Mouse (Mus musculus) embryonic facial prominence, embryonic 11.5 days (tissue): ENCODE results near the gene Hist2h3b. TPM values are rescaled to one million over a fixed set of nuclear protein-coding genes. Genes with fewer than 3 reads are reported as not detected.
A peak's percentile ranks its signal among the peaks of the same experiment; 100 is the strongest.
"Not testable (repeated sequence)": the region's sequence is repeated elsewhere in the genome, so short reads cannot be mapped to it uniquely, and the experiment has no call there.

Experiments used
- ATAC-seq: fragments of 200-750 bp; cut with Nextera tagmentation; replicated peaks from 2 replicates; pipeline ENCODE4 v1.8.0; 2017; ENCODE audit warnings: low read depth; ENCODE audit not compliant: insufficient number of reproducible peaks, low FRiP score, low TSS enrichment
- DNase-seq: peaks from one replicate; pipeline ENCODE4 v3.0.0-alpha.2; 2015; ENCODE audit warnings: low spot score
- H3K27ac ChIP-seq: fragments of 300-500 bp; sonication (generic); replicated peaks from 2 replicates; pipeline ENCODE4 v1.5.1; 2014; ENCODE audit warnings: mild to moderate bottlenecking, low read depth, low read length, control low read depth
- H3K27me3 ChIP-seq: fragments of 300-500 bp; sonication (generic); 2 replicates; pipeline ENCODE4 v1.6.1; 2014; ENCODE audit warnings: mild to moderate bottlenecking, low read length, moderate library complexity, mixed read lengths; ENCODE audit not compliant: control insufficient read depth, insufficient read depth
- H3K36me3 ChIP-seq: fragments of 300-500 bp; sonication (generic); replicated peaks from 2 replicates; pipeline ENCODE4 v1.6.1; 2014; ENCODE audit warnings: low read depth, mild to moderate bottlenecking, low read length, moderate library complexity, mixed read lengths; ENCODE audit not compliant: control insufficient read depth, insufficient read depth
- H3K4me1 ChIP-seq: fragments of 300-500 bp; sonication (generic); 2 replicates; pipeline ENCODE4 v1.6.1; 2014; ENCODE audit warnings: low read length, mixed read lengths; ENCODE audit not compliant: control insufficient read depth, insufficient read depth
- H3K4me2 ChIP-seq: fragments of 300-500 bp; sonication (generic); 2 replicates; pipeline ENCODE4 v1.6.1; 2014; ENCODE audit warnings: low read depth, mild to moderate bottlenecking, control low read depth, low read length, moderate library complexity
- H3K4me3 ChIP-seq: fragments of 300-500 bp; sonication (generic); 2 replicates; pipeline ENCODE4 v1.5.1; 2014; ENCODE audit warnings: low read depth, low read length, control low read depth
- H3K9ac ChIP-seq: fragments of 300-500 bp; sonication (generic); replicated peaks from 2 replicates; pipeline ENCODE4 v1.6.1; 2014; ENCODE audit warnings: mild to moderate bottlenecking, control low read depth, low read length
- H3K9me3 ChIP-seq: fragments of 300-500 bp; sonication (generic); replicated peaks from 2 replicates; pipeline ENCODE4 v1.6.1; 2016; ENCODE audit warnings: mild to moderate bottlenecking, low read length, inconsistent platforms, mixed read lengths; ENCODE audit not compliant: control insufficient read depth
- WGBS: fragments of 180-500 bp; shearing (Covaris S2); extraction: QIAGEN DNeasy Blood & Tissue Kit; methylation state at CpG from one replicate; pipeline ENCODE4 v1.1.7; 2014; 5-methylcytosine and 5-hydroxymethylcytosine counted together
- polyA plus RNA-seq: library from polyadenylated mRNA; unstranded; fragments of >200 nt; fragmentation: Nextera tagmentation; extraction: Ambion mirVana; gene quantifications from 2 replicates; pipeline ENCODE4 v1.2.1, GENCODE M21; 2014

Hist2h3b gene
- polyA plus RNA-seq, 1 experiment from 2014 or later: 90.2 TPM

DNA sequence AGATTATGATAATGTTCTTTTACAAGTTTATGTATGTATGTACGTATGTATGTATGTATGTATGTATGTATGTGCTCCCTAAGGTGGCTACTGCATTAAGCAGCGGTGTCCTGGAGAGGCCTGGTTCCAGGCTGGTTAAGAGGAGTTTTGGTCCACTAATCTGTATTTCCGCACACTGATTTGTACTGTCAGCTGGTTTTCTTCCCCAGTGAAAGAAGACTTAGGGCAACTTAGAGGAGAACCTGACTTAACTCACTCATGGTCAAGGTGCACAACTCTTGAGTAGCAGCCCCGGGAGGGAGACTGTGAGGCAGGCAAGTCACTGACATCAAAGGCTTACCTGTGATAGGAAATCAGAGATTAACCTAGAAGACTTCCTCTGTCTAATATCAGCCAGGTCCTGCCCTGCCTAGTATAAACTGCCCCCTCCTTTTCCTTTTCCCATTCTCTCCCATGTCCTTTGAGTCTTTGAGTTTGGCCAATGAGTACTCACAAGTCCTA, 31.6 kb upstream of the Hist2h3b start:
- Histone ChIP-seq H3K4me1 (no peaks in the 10 kb centered on the region), H3K27ac (no peak overlapping the region), H3K9ac (no peak overlapping the region; the same call in 1 of the 2 replicates), H3K4me3 (peak overlapping the region; percentile 49), H3K4me2 (peak overlapping the region; percentile 56), H3K9me3 (no peaks in the 10 kb centered on the region), H3K27me3 (no peaks in the 10 kb centered on the region), H3K36me3 (no peaks in the 10 kb centered on the region)
- WGBS: 83% methylated on average over 4 of the region's 4 CpGs
- ATAC-seq: no peak
- DNase-seq: no peak

DNA sequence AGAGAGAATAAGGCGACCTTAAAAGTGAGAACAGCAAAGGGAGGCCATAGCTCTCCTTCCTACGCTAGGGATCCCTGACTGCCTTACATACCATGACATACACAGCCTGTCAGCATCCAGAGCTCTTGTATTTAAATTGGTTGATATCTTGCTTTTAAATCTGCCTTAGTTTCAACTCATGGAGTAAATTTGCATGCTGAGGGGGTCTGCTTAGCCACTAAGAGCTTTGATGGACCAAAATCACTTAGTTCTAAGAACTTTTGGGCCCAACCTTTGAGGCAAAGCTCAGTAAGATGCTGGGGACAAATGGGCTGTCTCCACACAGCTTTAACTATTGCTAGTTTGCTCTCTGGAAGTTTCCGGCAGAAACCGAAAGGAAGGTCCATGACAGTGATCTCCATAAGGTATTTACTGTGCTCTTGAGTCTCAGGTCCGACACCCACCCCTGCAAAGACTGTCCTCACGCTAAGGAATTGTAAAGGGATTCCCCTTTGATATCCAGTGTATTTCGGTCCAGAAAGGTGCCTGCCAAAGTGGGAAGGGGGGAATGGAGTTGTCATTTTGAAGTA, 31.0 kb upstream of the Hist2h3b start:
- H3K4me3 ChIP-seq: peak overlapping the region; percentile 49
- 28% methylated on average over 7 of the region's 7 CpGs for WGBS
- peak overlapping the region; percentile 56 for H3K4me2 ChIP-seq
- DNase-seq: peak; percentile 57
- H3K9ac ChIP-seq: peak overlapping the region; percentile 81
- H3K9me3 ChIP-seq: no peaks in the 10 kb centered on the region
- H3K4me1 ChIP-seq: no peaks in the 10 kb centered on the region
- H3K36me3 ChIP-seq: no peaks in the 10 kb centered on the region
- H3K27ac ChIP-seq: peak overlapping the region; percentile 88
- H3K27me3 ChIP-seq: no peaks in the 10 kb centered on the region
- ATAC-seq: no peak

DNA sequence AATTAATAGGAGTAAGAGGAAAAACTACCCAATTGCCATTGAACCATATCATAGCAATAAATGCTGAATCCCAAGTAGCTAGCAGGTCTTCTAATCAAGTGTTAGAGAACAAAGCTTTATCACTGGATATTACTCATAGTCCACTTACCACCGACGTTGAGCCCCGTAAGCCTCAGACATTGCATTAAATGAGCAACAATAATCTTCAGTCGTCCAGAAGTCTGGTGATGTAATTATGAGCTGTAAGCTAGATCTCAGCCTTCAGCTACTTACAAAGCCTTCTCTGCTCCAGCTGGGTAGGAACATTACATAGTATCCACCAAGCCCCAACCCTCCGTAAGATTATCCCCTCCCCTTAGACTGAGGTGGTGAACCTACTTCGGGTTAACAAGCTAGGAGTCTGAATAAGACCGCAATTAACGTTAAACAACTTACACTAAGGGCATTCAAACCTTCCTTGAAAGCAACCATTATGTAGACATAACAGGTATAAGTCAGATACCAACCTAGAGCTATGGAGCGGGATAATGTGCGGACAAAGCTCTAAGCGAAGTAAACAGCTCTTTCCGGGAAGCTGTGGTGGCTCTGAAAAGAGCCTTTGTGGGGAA, 30.4 kb upstream of the Hist2h3b start:
- ATAC-seq: no peak
- Histone ChIP-seq H3K27ac (peak overlapping the region; percentile 88), H3K36me3 (no peaks in the 10 kb centered on the region), H3K9me3 (no peaks in the 10 kb centered on the region), H3K9ac (peak overlapping the region; percentile 81), H3K27me3 (no peaks in the 10 kb centered on the region), H3K4me1 (no peaks in the 10 kb centered on the region), H3K4me3 (peak overlapping the region; percentile 49), H3K4me2 (peak overlapping the region; percentile 56)
- DNase-seq: peak; percentile 70
- WGBS: 1% methylated on average over 12 of the region's 12 CpGs

DNA sequence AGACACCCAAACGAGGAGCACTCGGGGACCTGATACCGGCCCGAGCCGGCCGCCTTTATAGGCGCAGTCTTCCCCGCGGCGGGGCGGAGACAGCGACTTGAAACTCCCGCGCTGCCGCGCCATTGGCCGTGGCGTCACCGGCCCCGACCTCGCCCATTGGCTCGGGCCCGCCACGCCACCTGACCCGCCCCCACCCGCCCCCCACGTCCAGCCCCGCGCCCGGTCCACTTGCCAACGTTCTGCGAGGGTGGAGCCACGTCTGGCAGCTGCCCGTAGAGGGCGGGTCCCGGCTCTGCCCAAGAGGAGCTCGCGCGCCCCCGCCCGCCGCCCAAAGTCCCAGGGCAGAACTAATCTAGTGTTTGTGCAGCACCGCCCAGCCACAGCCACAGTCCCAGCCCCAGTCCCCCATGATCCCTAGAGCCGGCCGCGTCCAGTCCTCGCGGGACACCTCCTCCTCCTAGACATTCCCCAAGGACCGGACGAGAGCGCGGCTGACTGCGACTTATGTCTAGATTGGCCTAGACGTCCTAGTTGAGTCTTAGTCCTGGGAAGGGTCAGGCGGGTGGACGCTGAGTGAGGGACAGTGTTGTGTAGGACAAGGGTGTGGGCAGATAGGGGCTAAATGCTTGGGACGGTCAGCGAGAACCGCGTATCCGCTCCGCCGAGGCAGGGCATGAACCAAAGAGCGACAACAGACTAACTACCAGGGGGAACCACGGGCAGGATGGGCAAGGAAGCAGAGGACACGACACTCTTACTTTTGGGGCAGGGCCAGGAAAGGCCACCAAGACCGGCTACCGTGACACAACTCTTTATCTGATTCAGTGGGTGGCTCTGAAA, 29.3 kb upstream of the Hist2h3b start, which contains the start of gene Hist2h3c2:
Gene Hist2h3c2 (minus strand): TSS at position 174 of the 840 bp plus-strand sequence.
- WGBS: under 1% methylated on average over 10 of the region's 68 CpGs
- not testable (repeated sequence) for DNase-seq

DNA sequence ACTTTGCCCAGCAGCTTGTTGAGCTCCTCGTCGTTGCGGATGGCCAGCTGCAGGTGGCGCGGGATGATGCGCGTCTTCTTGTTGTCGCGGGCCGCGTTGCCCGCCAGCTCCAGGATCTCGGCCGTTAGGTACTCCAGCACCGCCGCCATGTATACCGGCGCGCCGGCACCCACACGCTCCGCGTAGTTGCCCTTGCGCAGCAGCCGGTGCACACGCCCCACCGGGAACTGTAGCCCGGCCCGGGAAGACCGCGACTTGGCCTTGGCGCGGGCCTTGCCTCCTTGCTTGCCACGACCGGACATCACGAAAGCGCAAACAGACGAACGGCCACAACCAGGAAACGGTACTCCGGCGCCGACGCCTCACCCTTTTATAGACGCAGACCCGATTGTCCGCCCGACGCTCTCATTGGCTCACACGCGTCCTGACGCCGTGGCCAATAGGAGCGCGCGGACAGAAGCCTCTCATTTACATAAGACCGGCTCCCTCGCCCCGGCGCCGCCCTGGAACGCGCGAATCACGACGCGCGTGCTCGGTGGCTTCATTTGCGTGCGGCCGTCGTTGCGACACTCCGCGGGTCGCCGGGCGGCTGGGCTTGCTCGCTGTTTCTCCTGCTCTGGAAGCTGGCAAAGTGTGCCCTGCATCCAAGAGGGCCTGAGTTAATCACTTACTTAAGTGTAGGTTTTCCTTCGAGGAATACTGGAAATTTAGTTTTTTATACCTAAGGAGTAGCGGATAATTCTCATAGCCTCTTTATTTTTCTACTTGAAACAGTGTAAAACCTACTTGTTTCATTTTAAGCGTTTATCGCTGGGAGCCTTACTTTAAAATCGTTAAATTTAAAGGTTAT, 28.3 kb upstream of the Hist2h3b start, which contains the start of gene Hist2h2aa2:
Gene Hist2h2aa2 (minus strand): TSS at position 328 of the 850 bp plus-strand sequence.
- WGBS: 4% methylated on average over 26 of the region's 85 CpGs
- not testable (repeated sequence) for H3K4me1 ChIP-seq, H3K9me3 ChIP-seq, H3K4me3 ChIP-seq, H3K36me3 ChIP-seq, H3K27me3 ChIP-seq
- H3K27ac ChIP-seq: peak within 1 kb of the TSS; percentile 67
- ATAC-seq: peak; percentile 79
- peak; percentile 68 for DNase-seq
- H3K9ac ChIP-seq: peak within 1 kb of the TSS; percentile 44; the same call in 1 of the 2 replicates
- H3K4me2 ChIP-seq: peak within 1 kb of the TSS; percentile 36

More for the DNA sequence above, 29.3 kb upstream of the Hist2h3b start, which contains the start of gene Hist2h3c2:
- ATAC-seq: peak; percentile 95
- Histone ChIP-seq H3K4me2 (peak within 1 kb of the TSS; percentile 56), H3K27ac (peak within 1 kb of the TSS; percentile 88), H3K9ac (peak within 1 kb of the TSS; percentile 81), H3K4me3 (peak within 1 kb of the TSS; percentile 49)
- not testable (repeated sequence) for H3K4me1 ChIP-seq, H3K9me3 ChIP-seq, H3K36me3 ChIP-seq, H3K27me3 ChIP-seq

DNA sequence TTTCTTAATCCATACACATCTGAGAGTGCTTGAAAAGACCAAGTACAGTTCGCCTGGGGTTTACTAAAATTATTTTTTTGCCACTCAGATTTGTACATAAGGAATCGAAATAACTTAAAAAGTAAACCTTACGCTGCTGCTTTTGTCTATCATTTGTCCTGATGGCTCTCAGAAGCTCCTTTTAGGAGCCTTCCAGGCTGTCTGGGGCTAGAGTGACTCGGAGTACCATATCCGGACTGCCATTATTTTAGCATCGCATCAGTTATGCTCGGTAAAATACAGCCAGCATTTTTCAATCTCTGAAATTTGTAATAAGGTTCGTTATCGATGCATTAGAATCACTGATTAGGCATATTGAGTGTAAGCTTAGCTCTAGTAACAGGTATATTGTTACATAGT, 27.7 kb upstream of the Hist2h3b start:
- Histone ChIP-seq H3K9ac (peak overlapping the region; percentile 32; the same call in 1 of the 2 replicates), H3K9me3 (no peaks in the 10 kb centered on the region), H3K4me3 (no peak overlapping the region), H3K4me2 (no peak overlapping the region), H3K27ac (peak overlapping the region; percentile 67), H3K27me3 (no peaks in the 10 kb centered on the region), H3K36me3 (no peaks in the 10 kb centered on the region), H3K4me1 (no peaks in the 10 kb centered on the region; the same call in 1 of the 2 replicates)
- ATAC-seq: no peak
- 80% methylated on average over 9 of the region's 9 CpGs for WGBS
- no peak for DNase-seq

DNA sequence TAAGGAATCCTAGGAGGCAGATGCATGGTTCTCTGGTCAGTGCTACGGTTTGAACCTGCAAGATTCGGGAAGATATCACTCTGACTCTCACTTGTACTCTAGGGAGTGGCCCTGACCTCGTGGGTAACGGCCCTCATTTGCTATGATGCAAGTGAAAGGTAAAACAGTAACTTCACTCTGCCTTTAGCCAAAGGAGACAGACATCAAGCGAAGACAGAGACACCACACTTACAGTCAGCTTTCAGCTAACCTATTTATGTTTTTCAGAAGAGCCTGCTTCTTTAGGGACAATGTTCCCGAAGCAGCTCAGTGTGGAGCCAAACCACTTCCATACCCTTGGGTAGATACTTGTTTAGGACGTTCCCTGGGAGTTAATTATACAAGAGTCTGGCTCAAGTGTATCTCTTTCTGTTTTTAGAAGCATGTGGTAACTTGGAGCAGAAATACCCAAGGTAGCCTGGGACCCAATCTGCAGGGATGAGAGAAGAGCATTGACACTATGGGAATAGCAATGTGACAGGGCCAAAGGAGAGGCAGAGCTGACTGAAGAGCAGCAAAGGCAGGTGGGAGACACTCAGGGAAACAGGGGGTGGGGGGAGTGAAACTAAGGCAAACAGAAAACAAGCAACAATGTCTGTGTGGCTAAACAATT, 24.4 kb upstream of the Hist2h3b start:
- ATAC-seq: no peak
- no peaks in the 10 kb centered on the region for H3K36me3 ChIP-seq
- peak overlapping the region; percentile 37 for H3K9ac ChIP-seq
- 80% methylated on average over 7 of the region's 7 CpGs for WGBS
- H3K4me2 ChIP-seq: peak overlapping the region; percentile 23; the same call in 1 of the 2 replicates
- H3K27me3 ChIP-seq: no peaks in the 10 kb centered on the region
- peak overlapping the region; percentile 87 for H3K27ac ChIP-seq
- no peak overlapping the region for H3K4me3 ChIP-seq
- DNase-seq: no peak
- no peaks in the 10 kb centered on the region for H3K9me3 ChIP-seq
- H3K4me1 ChIP-seq: no peaks in the 10 kb centered on the region; the same call in 1 of the 2 replicates
